Mouse (Mus musculus): Measurements from ENCODE around the gene Csf3r.

The Csf3r gene

GRCm38 (mm10) chr4:126057207-126058133, 33.1 kb downstream of the Csf3r start:
- no peak for DNase-seq

- peak; percentile 90 for DNase-seq
Measured at GRCm38 (mm10) chr4:126058134-126058996, 34.0 kb downstream of the Csf3r start, which contains the start of gene Oscp1. Gene Oscp1, plus strand, starts transcription at chr4:126058565.

- DNase-seq, result no peak
Measured at GRCm38 (mm10) chr4:126058997-126059362, 34.6 kb downstream of the Csf3r start.

GRCm38 (mm10) chr4:126062856-126063255, 38.5 kb downstream of the Csf3r start:
- DNase-seq, result peak; percentile 43

- no peak for DNase-seq
Measured at GRCm38 (mm10) chr4:126065241-126065640, 40.9 kb downstream of the Csf3r start.

GRCm38 (mm10) chr4:126067401-126068077, 43.2 kb downstream of the Csf3r start:
- DNase-seq, result no peak

- DNase-seq, result no peak
Measured at GRCm38 (mm10) chr4:126068842-126069241, 44.5 kb downstream of the Csf3r start.

- no peak for DNase-seq
Measured at GRCm38 (mm10) chr4:126077833-126078232, 53.5 kb downstream of the Csf3r start.

GRCm38 (mm10) chr4:126079266-126079665, 54.9 kb downstream of the Csf3r start:
- no peak for DNase-seq

GRCm38 (mm10) chr4:126081601-126082000, 57.3 kb downstream of the Csf3r start:
- no peak for DNase-seq

- no peak for DNase-seq
Measured at GRCm38 (mm10) chr4:126083021-126083420, 58.7 kb downstream of the Csf3r start.

GRCm38 (mm10) chr4:126084382-126084781, 60.0 kb downstream of the Csf3r start:
- no peak for DNase-seq

GRCm38 (mm10) chr4:126085996-126086576, 61.7 kb downstream of the Csf3r start:
- peak; percentile 89 for DNase-seq

- peak; percentile 62 for DNase-seq
Measured at GRCm38 (mm10) chr4:126090101-126090847, 65.9 kb downstream of the Csf3r start.

GRCm38 (mm10) chr4:126090848-126091124, 66.4 kb downstream of the Csf3r start:
- DNase-seq, result no peak

GRCm38 (mm10) chr4:126091873-126092272, 67.5 kb downstream of the Csf3r start:
- no peak for DNase-seq
